Mouse (Mus musculus): ENCODE data around the gene Adamtsl1.

- TF ChIP-seq CTCF (IDR thresholded peaks at IDR 0.05; ENCODE audit: low read depth) (no peak), EP300 (IDR thresholded peaks at IDR 0.05; ENCODE audit: low read depth) (no peak)
These were observed 798.4 kb downstream of the Adamtsl1 start for GRCm38 (mm10) chr4:86312366-86312765.
